Mouse (Mus musculus): ENCODE measurements around the gene Fars2.

Gene Fars2

DNA sequence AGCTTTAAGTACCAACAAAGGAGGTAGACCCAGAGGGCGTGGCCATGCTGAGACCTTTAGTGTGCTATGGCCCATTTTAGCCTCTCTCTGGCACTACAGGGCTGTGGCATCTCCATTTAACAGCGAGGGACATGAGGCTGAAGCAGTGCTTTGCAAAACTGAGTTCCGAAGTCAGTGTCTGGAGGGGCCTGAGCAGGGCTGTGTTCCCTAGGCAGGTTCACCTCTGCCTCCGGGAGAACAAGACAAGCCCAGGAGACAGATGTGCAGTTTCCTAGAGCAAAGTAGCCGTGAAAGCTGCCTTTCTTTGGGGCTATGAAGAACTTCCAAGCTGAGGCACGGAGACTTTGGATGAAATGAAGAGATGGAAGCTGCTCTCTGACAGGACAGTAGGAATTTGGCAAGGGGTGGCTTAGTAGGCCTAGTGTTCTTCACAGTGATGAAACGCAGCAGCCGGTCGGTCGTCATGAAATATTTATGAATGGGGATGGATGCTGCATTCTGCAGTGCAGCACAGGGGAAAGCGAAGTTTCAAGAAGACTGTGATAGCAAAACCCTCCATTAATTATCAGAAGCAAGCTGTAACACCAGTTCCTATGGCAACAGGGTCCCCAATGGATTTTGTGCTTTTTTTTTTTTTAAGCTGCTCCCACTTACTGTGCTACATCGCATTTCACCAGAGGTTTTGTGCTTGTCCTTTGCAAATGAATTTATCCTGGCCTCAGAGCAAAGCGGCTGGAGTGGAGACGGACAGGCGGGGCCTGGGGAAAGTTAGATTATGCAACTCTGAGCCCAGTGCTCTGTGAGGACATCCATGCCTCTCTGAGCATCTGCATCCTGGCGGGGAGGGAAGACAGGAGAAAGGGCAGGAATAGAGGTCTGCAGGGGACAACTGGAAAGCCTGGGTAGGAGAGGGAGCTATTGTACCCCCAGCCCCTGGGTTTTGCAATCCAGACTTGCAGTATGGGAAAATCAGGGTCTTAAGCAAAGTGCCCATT is 445.5 kb downstream of the Fars2 start:
- DNase-seq (ENCODE audit: low read depth in 1 of 2, low spot score in 2 of 2) = no peak

DNA sequence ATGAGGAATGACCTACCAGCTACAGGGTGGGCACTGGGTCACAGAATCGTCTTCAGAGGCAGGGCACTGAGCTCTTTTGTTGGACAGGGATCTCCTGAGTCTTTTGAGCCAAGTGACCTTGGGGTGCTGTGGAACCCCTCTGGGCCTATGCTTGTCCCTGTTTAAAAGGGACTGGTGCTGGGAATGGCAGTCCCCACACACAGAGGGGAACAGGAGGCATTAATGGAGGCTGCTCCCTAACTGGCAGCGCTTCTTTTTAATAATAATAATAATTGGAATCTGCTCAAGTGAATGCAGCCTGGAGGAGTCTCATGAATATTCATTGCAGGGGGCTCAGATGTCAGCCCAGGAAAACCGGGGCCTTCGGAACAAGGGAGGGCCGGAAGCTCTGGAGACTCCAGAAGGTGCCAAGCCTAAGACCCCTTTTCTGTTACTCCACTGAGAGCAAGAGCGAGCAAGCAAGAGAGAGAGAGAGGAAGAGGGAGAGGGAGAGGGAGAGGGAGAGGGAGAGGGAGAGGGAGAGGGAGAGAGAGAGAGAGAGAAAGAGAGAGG is 447.6 kb downstream of the Fars2 start:
- no peak for DNase-seq (ENCODE audit: low read depth in 1 of 2, low spot score in 2 of 2)

GRCm38 (mm10) chr13:36576781-36577180 is 459.6 kb downstream of the Fars2 start:
- DNase-seq (ENCODE audit: low read depth in 1 of 2, low spot score in 2 of 2) = no peak

GRCm38 (mm10) chr13:36577916-36578568 is 460.8 kb downstream of the Fars2 start:
- no peak for DNase-seq (ENCODE audit: low read depth in 1 of 2, low spot score in 2 of 2)

- no peak for DNase-seq (ENCODE audit: low read depth in 1 of 2, low spot score in 2 of 2)
Observed at GRCm38 (mm10) chr13:36578569-36579333, 461.5 kb downstream of the Fars2 start.

DNA sequence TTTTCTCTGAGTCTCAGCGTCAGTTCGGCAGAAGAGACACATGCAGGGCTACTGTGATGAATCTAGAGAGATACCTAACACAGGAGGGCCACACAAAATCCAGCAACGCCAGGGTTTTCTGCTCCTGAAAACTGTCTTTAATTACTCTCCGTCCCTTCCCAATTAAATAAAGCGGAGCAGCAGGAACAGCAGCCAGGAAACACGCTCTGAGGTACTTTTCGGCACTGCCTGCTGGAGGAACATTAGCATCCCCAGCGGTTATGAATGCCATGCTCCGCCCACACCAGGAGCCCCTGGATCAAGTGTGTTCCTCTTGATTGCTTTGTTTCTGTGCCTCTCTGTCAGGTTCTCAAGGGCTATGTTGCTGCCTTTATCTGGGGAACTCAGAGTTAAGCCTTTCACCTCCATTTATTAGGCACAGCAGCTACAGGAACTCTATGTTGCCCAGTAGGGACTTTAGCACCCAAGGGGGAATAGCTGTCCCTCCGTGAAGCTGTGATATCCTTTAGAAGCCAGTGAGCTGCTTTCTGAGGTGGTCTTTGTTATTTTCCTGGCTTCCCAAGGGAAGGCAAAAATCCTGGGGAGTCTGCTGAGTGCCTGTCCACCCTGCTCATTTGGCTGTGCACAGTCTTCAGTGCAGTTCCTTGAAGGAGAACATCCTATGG is 465.3 kb downstream of the Fars2 start:
- DNase-seq (ENCODE audit: low read depth in 1 of 2, low spot score in 2 of 2) = no peak

DNA sequence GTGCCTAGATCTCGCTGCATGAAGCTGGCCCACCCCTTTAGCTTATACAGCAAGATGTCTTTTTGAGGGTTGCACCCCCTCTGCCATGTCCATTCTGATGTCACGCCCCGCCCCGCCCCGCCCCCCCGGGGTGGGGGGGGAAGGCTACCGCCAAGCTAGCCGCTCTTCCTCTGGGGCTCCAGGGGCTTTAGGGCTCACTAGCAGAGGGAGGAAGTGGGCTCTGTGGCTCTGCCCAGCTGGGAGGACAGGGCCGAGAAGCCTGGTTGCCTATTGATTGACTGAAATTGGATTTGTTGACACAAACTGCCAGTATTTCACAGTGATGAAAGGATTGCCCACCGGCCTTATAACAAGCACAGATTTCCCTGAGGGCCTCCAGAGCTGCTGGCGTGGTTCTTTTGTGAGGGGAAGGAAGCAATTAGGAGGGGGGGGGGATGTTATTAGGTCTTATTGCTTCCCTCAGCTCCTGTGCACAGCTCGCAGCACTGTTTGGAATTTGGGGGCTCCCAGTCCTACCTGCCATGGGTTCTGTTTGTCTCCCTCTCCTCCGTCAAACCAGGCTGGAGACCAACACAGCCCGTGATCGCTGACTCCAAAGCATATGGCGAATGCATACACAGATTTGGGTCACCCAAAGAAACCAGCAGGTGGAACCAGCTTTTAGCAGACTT is 466.4 kb downstream of the Fars2 start:
- DNase-seq (ENCODE audit: low read depth in 1 of 2, low spot score in 2 of 2) = no peak

DNA sequence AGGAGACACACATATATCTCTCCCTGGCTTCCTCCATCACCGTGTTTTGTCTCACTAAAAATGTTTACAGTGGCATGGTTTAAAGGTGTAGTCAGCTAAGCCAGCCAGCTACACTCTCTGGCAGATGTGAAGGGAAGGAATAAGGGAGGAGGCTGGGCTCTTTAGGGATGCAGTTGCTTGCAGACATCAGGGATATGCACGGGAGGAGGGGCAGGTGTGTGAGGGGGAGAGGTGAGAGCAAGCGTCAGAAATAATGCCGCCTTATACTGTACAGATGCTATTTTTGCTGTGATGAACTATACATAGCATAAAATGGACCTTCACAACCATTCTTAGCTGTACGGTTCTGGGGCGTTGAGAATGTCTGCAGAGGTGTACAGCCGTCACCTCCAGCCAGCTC is 467.0 kb downstream of the Fars2 start:
- no peak for DNase-seq (ENCODE audit: low read depth in 1 of 2, low spot score in 2 of 2)

- no peak for DNase-seq (ENCODE audit: low read depth in 1 of 2, low spot score in 2 of 2)
Observed at GRCm38 (mm10) chr13:36589092-36589491, 471.9 kb downstream of the Fars2 start.

DNA sequence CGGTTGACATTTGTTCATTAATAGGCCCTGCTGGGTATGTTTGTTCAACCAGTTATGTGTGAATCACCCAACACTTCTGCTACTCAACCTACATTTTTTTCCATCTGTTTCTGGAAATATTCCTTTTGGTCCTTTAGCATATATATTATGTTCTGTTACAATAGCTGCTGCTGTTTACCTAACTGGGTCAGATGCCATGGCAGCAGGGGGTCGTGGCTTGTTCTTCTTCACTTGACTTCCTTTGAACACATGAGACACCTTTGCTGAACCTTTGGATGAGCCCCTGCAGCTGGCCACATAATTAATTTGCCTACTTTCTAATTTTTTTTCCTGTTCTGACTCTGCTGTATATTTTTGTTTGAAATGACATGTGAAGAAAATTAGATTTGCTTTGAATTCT is 475.1 kb downstream of the Fars2 start:
- no peak for DNase-seq (ENCODE audit: low read depth in 1 of 2, low spot score in 2 of 2)

GRCm38 (mm10) chr13:36606717-36607116 is 489.5 kb downstream of the Fars2 start:
- DNase-seq (ENCODE audit: low read depth in 1 of 2, low spot score in 2 of 2) = no peak

DNA sequence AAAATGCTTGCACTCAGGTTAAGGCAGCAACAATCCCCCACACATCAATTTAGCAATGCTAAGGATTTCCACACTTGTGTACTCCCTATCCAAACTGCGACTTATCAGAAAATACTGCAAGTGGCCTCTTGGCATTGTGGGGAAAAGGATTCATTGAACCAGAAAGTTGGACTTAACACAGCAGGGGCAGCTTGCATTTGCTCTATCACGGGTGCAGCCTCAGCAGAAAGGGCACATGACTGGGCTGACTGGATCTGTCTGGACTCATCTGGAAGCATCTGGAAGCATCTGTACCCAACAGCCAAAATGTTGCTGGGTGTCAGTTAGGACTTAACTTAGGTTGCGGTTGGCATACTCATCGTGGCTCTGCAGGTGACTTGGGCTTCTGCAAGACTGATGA is 490.7 kb downstream of the Fars2 start:
- no peak for DNase-seq (ENCODE audit: low read depth in 1 of 2, low spot score in 2 of 2)

DNA sequence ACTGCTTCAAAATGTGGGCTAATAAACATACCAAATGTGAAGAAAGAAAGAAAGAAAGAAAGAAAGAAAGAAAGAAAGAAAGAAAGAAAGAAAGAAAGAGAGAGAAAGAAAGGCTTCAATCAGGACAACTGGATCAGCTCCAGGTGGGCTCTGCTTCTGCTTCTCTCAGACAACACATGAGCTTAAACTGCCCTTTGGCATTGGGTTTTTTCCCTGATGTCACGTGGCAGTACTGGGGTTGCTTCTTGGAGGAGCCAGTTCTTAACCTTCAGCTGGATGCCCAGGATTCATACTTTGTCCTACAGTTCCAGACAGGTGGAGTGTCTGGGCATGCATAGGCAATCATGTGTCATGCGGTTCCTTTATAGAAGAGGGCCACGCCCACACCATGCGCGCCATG is 493.2 kb downstream of the Fars2 start:
- DNase-seq (ENCODE audit: low read depth in 1 of 2, low spot score in 2 of 2) = no peak

GRCm38 (mm10) chr13:36612785-36613750 is 495.9 kb downstream of the Fars2 start:
- DNase-seq (ENCODE audit: low read depth in 1 of 2, low spot score in 2 of 2) = no peak

DNA sequence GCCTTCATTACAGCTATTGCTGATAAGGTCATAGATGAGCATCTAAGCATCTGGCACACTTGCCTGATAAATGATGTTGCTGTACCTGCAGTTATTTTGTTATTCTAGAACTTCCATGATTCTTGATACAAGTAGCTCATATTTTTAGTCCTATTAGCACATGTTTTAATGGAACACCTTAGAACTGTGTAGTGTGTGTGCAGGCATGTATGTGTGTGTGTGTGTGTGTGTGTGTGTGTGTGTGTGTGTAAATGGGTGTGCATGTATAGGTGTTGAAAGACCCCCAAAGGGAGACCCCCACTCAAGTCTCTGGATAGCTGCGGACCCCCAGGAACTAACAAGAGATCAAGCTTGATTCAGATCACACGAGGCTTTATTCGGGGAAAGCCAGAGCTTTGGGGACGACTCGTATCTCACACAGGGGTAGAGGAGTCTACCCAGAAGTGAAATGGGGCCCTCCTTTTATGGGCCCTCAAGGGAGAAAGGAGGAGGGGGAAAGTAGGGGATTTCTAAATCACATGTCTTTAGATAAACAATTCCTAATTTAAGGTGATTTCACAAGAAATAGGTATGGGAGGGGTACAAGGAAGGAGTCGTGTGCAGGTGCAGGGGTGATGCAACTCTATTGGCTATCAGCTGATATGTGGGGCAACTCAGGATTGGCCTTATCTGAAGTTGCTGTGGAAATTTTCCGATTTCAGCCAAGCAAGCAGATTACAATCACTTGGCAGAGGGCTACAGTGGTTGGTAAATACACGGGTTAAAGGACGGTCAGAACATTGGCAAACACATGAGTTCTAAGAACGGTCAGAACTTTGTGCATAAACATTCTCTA is 503.5 kb downstream of the Fars2 start:
- DNase-seq (ENCODE audit: low read depth in 1 of 2, low spot score in 2 of 2) = no peak

DNA sequence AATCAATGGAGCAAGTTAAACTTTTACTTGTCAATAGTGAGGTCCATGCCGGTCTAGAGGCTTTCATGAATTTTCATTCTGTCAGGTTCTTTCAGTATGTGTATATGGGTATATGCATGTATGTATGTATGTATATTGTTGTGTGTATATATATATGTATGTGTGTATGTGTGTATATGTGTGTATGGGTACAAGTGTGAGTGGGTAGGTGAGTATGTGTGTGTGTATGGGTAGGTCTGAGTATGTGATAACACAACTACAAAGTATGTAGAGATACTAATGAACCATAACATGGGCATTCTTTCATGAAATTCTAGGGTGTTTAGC is 504.1 kb downstream of the Fars2 start:
- no peak for DNase-seq (ENCODE audit: low read depth in 1 of 2, low spot score in 2 of 2)

- no peak for DNase-seq (ENCODE audit: low read depth in 1 of 2, low spot score in 2 of 2)
Observed at GRCm38 (mm10) chr13:36623556-36623955, 506.3 kb downstream of the Fars2 start.

DNA sequence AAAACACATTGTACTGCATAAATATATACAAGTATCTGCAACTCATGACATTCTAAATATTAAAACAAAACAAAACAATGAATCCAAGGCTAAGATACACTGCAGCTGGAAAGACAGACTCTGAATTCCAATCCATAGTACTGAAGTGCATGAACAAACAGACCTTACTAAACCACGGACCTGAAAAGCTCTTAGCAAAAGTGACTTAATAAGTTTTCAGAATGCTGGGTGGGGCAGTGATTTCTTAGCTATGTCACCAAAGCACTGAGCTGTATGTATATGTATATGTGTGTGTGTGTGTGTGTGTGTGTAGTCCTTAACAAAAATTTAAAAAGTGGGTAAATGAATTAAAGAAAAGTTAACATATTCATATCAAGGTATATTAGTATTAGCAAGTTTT is 511.9 kb downstream of the Fars2 start:
- no peak for DNase-seq (ENCODE audit: low read depth in 1 of 2, low spot score in 2 of 2)
